Mouse (Mus musculus) adrenal gland, adult (tissue): ENCODE data around the gene Usp39.

ENCODE experiments used
- DNase-seq, 2 experiments: peaks; one replicate each; pipeline ENCODE4 v3.0.0; 2022 to 2023; ENCODE audit warnings: low spot score in 1 of 2; ENCODE audit not compliant: inconsistent age in 2 of 2

Gene Usp39

DNA sequence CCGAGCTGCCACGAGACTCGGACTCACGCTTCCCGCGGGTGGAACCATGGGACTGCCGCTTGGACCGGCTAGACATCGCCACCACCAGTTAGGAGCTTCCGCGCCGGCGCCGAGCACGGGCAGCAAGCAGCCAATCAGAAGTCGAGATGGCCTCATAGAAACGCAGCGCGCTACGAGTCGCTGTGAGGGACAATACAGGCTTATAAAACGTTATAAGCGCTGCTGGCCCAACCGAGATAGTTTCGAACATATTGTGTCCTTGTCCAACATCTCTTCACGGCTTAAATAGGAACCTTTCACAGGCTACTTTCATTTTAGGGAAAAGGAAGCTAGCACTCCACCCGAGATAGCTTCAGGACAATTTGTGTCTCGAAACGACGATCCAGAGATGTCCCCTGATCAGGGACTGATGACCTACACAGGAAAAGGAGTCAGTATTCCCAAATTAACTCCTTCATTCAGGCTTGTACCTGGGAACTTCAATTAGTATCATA is at the start of gene Usp39:
Gene Usp39, minus strand, starts transcription at position 111 of the 494 bp plus-strand sequence.
- DNase-seq, result peak; percentile 94 to 98

DNA sequence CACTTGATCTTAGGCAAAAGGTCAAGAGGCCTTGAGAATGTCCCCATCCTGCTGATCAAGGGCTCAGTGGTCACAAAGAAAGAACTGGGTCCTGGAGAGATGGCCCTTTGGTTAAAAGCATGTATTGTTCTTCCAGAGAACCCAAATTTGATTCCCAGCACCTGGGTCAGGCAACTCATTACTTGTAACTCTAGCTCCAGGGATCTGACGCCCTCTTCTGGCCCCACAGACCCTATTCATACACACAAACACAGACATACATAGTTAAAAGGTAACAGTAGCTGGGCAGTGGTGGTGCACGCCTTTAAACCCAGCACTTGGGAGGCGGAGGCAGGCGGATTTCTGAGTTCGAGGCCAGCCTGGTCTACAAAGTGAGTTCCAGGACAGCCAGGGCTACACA is 47.4 kb upstream of the Usp39 start:
- DNase-seq, result no peak

- peak; percentile 88 to 94 for DNase-seq
These were observed 46.0 kb upstream of the Usp39 start for GRCm38 (mm10) chr6:72390795-72391521.

DNA sequence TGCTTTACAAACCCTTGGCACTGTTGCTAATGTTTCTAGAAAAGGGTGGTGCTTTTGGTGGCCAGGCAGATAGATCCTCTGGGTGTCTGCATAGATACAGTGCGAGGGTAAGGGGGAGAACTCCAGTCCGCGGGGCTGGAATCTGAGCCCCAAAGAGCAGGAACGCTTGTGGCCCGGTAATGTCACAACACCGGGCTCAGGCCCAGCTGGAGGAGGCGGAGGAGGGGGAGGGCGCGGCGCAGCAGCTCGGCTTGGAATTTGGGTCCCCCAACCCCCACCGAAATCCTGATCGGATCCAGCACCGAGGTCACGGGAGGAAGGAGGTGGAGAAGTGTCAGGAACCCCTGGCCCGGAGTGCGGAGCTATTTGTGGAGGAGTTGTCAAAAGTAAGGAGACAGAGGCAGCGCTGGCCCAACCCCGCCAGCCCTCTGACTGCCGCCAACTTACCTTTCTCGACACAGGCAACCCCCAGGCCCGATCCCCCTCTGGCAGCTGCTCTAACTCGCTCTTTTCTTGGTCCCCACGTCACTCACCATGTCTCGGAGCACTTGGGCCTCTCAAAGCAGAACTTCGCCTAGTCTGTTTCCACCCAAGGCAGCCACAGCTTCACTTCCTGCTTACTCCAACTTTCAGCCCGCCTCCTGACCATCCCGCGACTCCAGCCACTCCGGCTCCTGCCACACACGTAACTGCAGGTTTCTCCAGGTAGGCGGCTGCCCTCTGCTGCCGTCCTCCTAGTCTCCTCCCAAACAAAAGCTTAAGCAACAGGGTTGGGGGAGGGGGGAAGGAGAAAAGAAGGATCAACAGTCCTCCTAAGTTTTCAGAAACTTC is 45.2 kb upstream of the Usp39 start, which contains the start of gene Vamp8:
Gene Vamp8, minus strand, starts transcription at position 763 of the 831 bp plus-strand sequence.
- DNase-seq, result peak; percentile 92 to 97

- no peak for DNase-seq
These were observed 44.5 kb upstream of the Usp39 start for GRCm38 (mm10) chr6:72389471-72389940.

DNA sequence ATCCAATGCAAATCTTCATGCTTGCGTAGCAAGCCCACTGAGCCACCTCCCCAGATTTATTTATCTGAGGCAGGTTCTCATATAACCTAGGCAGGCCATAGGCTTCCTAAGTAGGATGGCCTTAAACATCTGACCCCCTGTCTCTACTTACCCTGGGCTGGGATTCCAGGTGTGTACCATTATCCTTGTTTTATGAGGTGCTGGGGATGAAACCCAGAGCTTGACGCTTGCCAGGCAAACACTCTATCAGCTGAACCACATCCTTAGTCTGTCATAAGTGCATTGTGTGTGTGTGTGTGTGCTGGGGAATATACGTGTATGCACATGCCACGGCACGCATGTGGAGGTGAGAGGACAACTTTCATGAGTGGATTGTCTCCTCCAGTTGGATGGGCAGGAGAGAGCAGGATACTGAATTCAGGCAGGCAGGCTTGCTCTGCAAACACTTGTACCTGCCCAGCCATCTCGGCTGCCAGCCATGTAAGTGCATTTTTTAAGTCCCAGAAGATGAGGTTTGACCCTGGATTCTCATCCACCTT is 43.9 kb upstream of the Usp39 start:
- DNase-seq, result no peak

GRCm38 (mm10) chr6:72388266-72388665 is 43.3 kb upstream of the Usp39 start:
- DNase-seq, result no peak

GRCm38 (mm10) chr6:72387816-72388215 is 42.8 kb upstream of the Usp39 start:
- DNase-seq, result no peak

DNA sequence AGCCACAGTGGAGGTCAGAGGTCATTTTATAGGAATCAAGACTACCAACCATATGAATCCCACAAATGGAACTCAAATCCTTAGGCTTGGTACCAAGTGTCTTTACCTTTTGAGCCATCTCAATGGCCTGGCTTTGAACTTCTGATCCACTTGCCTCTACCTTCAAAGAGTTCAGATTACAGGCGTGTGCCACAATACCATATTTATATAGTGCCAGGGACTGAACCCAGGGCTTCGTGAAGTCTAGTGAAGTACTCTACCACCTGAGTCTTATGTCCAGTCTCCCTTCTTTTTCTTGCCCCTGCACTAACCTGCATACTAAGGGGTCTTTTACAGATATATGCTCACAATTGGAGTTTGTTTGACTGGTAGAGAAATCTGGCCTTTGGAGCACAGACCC is 41.6 kb upstream of the Usp39 start:
- no peak for DNase-seq

DNA sequence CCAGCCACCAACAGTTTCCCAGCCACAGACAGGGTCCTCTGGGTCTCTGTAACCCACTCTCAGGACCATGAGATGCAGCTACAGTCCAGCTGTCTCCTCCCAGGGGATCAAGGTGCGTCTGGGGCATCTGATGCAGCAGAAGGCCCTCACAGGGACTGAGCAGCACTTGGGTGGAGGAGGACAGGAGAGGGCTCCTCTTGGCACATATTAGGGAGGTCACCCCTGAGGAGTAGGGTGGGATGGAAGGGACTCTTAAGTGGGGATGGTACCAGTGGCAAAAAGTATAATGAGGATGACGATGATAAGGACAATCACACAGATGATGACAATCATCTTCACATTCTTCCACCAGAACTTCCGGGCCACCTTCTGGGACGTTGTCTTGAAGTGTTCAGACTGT is 40.3 kb upstream of the Usp39 start:
- no peak for DNase-seq

DNA sequence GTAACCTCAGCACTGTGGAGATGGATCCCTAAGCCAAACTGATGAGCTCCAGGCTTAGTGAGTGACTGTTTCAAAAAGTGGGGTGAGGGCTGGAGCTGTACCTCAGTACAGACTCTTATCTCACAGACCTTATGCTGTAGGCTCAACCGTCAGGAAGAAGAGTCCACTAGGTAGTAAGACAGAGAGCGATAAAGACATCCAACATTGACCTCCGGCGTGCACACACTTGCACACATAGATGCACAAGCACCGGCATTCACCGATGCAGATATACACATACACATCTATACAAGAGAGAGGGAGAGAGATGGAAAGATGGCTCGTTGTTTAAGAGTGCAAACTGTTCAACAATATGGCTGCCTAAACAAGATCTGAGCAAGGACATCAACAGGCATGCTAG is 39.0 kb upstream of the Usp39 start:
- DNase-seq, result peak in 1 of 2 experiments; percentile 28

DNA sequence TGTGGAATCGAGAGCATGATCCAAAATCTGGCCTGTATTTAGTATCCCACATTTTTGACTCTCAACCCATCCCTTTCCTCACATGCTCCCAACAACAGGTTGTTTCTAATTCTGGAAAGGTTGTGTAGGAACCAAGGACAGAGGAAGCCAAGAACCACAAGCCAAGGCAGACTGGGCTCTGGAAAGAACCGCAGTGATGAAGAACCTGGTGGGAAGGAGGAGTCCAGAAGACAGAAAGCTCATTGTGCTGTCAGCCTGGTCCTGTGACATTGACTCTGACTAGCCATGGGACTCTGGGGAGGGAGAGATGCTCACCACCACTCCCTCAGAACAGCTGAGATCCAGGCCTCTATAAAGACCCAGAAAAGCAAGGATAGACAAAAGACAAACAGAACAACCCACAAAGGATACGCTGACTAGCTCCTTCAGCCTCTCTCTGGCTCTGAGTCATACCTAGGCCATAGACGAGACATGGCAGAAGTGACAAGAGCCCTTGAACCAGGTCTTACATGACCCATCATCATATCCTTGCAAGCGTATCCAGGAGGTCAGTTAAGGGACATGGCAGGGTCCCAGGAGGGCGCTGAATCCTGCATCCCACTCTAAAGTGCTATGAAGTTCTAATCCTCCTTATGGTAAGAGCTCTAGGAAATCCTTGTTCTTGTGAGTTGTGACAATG is 38.3 kb upstream of the Usp39 start:
- DNase-seq, result peak in 1 of 2 experiments; percentile 61

DNA sequence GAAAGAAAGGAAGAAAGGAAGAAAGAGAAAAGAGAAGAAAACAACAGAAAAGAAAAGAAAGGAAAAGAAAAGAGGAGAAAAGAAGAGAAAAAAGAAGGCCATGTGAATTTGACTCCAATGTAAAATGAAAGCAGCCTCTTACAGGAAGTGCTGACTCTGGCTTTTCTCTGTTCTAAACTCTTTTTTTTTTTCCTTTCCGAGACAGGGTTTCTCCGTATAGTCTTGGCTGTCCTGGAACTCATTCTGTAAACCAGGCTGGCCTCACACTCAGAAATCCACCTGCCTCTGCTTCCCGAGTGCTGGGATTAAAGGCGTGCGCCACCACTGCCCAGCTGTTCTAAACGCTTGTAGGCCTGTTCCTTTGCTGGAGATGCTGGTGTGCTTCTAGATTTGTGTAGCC is 37.5 kb upstream of the Usp39 start:
- no peak for DNase-seq

GRCm38 (mm10) chr6:72380131-72380770 is 35.3 kb upstream of the Usp39 start, which contains the start of gene Vamp5:
Vamp5 (minus strand) TSS chr6:72380468.
- DNase-seq, result peak; percentile 92 to 96

GRCm38 (mm10) chr6:72379377-72380130 is 34.6 kb upstream of the Usp39 start:
- DNase-seq, result peak in 1 of 2 experiments; percentile 70

- DNase-seq, result no peak
These were observed 33.7 kb upstream of the Usp39 start for GRCm38 (mm10) chr6:72378510-72379234.

DNA sequence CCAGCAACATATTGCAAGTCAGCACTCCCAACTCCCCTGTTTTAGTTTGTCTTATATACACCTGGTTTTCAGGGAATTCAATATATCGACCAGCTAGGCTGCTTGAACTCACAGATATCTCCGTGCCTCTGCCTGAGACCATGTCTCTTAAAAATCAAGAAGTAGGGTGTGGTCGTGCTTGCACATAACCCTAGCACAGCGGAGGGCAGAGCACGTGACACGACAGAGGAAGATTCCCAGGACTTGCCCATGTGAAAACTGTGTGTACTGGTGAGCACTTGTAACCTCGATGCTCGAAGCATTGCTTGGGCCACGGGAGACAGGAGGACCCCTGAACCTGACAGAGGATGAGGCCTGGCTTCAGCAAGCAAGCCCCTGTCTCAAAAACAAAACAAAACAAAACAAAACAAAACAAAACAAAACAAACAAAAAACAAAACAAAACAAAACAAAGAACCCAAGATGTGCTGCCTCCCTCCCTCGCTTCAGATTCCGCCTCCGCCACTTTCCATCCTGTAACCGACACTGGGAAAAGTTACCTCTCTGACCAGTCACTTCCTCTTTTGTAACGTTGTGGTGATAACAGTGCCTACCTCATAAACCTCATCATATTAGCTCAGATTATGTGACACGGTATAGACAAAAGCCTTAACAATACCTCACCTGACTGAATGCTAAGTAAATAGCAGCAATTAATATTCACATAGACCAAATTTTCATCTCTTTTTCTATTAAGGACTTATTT is 30.0 kb upstream of the Usp39 start:
- no peak for DNase-seq

DNA sequence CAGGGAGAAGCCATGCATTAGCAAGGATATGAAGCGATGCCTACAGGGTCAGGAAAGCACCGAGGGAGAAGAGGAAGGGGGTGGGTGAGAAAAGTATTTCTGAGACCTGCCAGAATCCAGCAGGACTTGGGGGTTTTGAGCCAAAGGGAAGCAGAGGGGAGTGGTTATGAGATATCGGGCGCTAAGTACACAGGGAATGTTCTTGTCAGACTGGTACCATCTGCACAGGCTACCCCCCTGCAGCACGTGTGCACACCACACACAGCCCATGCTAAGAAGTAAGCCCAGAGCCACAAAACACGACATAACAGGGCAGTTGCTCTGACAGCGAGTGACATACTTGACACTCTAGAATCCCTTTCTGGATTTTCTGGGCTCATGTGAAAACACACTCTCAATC is 29.2 kb upstream of the Usp39 start:
- DNase-seq, result no peak
